ENCODE assay signal across 8 mouse cellular contexts in the genomic region with DNA sequence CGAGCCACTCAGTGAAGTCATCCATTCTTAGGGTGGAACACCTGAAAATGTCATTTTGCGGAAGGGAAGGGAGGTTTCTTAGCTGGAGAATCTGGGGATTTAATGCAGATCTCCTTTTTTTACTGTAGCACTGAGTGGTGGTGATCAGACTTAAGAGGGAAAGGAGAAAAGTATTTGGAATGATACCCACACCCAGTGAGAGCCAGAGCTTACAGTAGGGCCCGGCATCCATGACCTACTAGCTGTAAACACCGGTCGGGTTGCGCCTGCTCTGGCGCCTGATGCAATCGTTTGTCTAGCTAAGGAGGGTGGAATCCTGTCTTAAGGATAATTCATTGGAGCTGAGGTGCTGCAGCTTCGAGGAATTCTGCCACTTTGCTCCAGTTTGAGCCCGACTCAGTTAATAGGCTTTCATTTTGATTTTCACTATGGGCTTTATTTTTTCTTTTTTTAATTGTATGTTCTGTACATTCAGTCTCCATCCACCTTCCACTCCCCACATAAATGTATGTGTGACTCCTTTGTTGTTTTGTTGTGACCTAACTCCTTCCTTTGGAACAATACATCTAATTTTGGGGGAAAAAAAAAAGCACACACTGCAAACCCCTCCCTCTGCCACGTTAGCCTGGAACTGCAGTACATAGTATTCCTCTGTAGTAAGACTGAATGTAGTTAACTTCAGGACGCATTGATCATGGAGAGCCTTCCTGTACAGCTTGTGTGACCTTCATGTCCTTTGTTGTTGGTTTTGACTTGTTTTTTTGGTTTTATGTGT. TPM values are rescaled to one million over a fixed set of nuclear protein-coding genes. Genes with fewer than 3 reads are reported as not detected.
DNase-seq lines count a peak whose midpoint lies in the region; ATAC-seq and TF ChIP-seq lines count a peak whose summit lies in the region.

No protein-coding gene starts in this region.

- WGBS in embryonic facial prominence, embryonic 15.5 days: 2% methylated on average over 12 of the region's 12 CpGs
- 1% methylated on average over 12 of the region's 12 CpGs for WGBS in intestine, postnatal 0 days
- WGBS in midbrain, embryonic 11.5 days: 4% methylated on average over 12 of the region's 12 CpGs

- ATAC-seq in embryonic facial prominence, embryonic 15.5 days (ENCODE audit: insufficient number of reproducible peaks, low FRiP score, low TSS enrichment, low read depth): 0 out of 2 replicates have a peak, but pooled peaks have one; percentile 20
- ATAC-seq in intestine, postnatal 0 days: 0 out of 2 replicates have a peak, but pooled peaks have one; percentile 23
- ATAC-seq in midbrain, embryonic 11.5 days (ENCODE audit: low FRiP score): no peak
- ATAC-seq in monocyte, adult 5-6 weeks (replicated peaks; ENCODE audit: insufficient number of reproducible peaks, low FRiP score, low TSS enrichment, poor library complexity, severe bottlenecking): no peak

- H3K36me3 ChIP-seq in embryonic facial prominence, embryonic 15.5 days: no peaks in the 10 kb centered on the region
- H3K36me3 ChIP-seq in intestine, postnatal 0 days (ENCODE audit: control insufficient read depth, insufficient read depth): no peaks in the 10 kb centered on the region
- no peaks in the 10 kb centered on the region for H3K36me3 ChIP-seq in midbrain, embryonic 11.5 days (ENCODE audit: control insufficient read depth, insufficient read depth, low read length)

- peak overlapping the region; percentile 92 for H3K27ac ChIP-seq in embryonic facial prominence, embryonic 15.5 days (replicated peaks)
- H3K27ac ChIP-seq in intestine, postnatal 0 days (ENCODE audit: low read depth, low read length): peak overlapping the region; percentile 92
- H3K27ac ChIP-seq in midbrain, embryonic 11.5 days (ENCODE audit: low read depth, low read length): no peak overlapping the region; the same call in 1 of the 2 replicates

- peak overlapping the region; percentile 97 for H3K4me3 ChIP-seq in embryonic facial prominence, embryonic 15.5 days (replicated peaks)
- H3K4me3 ChIP-seq in intestine, postnatal 0 days (ENCODE audit: low read depth, low read length): peak overlapping the region; percentile 96
- peak overlapping the region; percentile 77 for H3K4me3 ChIP-seq in midbrain, embryonic 11.5 days (ENCODE audit: low read depth, low read length)

- peak overlapping the region; percentile 97 for H3K9ac ChIP-seq in embryonic facial prominence, embryonic 15.5 days
- peak overlapping the region; percentile 93 for H3K9ac ChIP-seq in intestine, postnatal 0 days (ENCODE audit: low read depth, low read length)
- H3K9ac ChIP-seq in midbrain, embryonic 11.5 days (ENCODE audit: low read length): peak overlapping the region; percentile 93

- H3K4me1 ChIP-seq in embryonic facial prominence, embryonic 15.5 days: peaks cover 9% of the 10 kb centered on the region
- H3K4me1 ChIP-seq in intestine, postnatal 0 days (replicated peaks; ENCODE audit: control insufficient read depth, insufficient read depth, low read length): 0 out of 2 replicates have a peak, but pooled peaks cover 7% of the 10 kb centered on the region
- peaks cover 7% of the 10 kb centered on the region for H3K4me1 ChIP-seq in midbrain, embryonic 11.5 days (ENCODE audit: control insufficient read depth, insufficient read depth, low read length)

- H3K27me3 ChIP-seq in embryonic facial prominence, embryonic 15.5 days: no peaks in the 10 kb centered on the region; the same call in 1 of the 2 replicates
- H3K27me3 ChIP-seq in intestine, postnatal 0 days (replicated peaks; ENCODE audit: control insufficient read depth, insufficient read depth, low read length): no peaks in the 10 kb centered on the region
- no peaks in the 10 kb centered on the region for H3K27me3 ChIP-seq in midbrain, embryonic 11.5 days (ENCODE audit: control insufficient read depth, insufficient read depth, low read length)

- intact Hi-C loops in left cerebral cortex, postnatal 4 days (cut with DNase I): no loop called here
- intact Hi-C loops in left cerebral cortex, postnatal 10 days (cut with DNase I): no loop called here
- intact Hi-C loops in left cerebral cortex, postnatal 14 days (cut with DNase I): no loop called here

- TF ChIP-seq CTCF in intestine, postnatal 0 days (IDR thresholded peaks at IDR 0.05; ENCODE audit: low read depth): no peak

- H3K9me3 ChIP-seq in embryonic facial prominence, embryonic 15.5 days (replicated peaks): no peaks in the 10 kb centered on the region
- no peaks in the 10 kb centered on the region for H3K9me3 ChIP-seq in intestine, postnatal 0 days (ENCODE audit: control insufficient read depth)
- no peaks in the 10 kb centered on the region for H3K9me3 ChIP-seq in midbrain, embryonic 11.5 days (ENCODE audit: control insufficient read depth, low read length)

- H3K4me2 ChIP-seq in embryonic facial prominence, embryonic 15.5 days (replicated peaks): peak overlapping the region; percentile 78
- peak overlapping the region; percentile 91 for H3K4me2 ChIP-seq in intestine, postnatal 0 days (replicated peaks; ENCODE audit: low read depth)
- peak overlapping the region; percentile 74 for H3K4me2 ChIP-seq in midbrain, embryonic 11.5 days

- DNase-seq in left cerebral cortex, postnatal 4 days: peak; percentile 13
- no peak for DNase-seq in left cerebral cortex, postnatal 10 days (ENCODE audit: extremely low spot score in 1 of 2, low spot score in 2 of 2)
- DNase-seq in R1 (ENCODE audit: low read depth, low spot score): peak; percentile 43
- peak; percentile 86 for DNase-seq in midbrain, embryonic 11.5 days (ENCODE audit: low spot score, missing footprints)
- DNase-seq in left cerebral cortex, postnatal 14 days (ENCODE audit: low spot score in 2 of 2): no peak

RNA-seq across cellular contexts. Expression of a gene that starts 1.1 kb away (rescaled TPM):
- 100 to 1,000 TPM; 197 to 204 TPM for total RNA-seq in left cerebral cortex, postnatal 4 days (2021)
- 100 to 1,000 TPM; 177 to 185 TPM for total RNA-seq in left cerebral cortex, postnatal 10 days (2021)
- polyA plus RNA-seq in embryonic facial prominence, embryonic 15.5 days (2015; fragmentation: Nextera tagmentation; extraction: Ambion mirVana): 131 and 134 TPM in 2 replicates
- 66.8 and 67.7 TPM in 2 replicates for polyA plus RNA-seq in intestine, postnatal 0 days (2015; fragmentation: Nextera tagmentation; extraction: Ambion mirVana)
- polyA plus RNA-seq in midbrain, embryonic 11.5 days (2014; fragmentation: Nextera tagmentation; extraction: Ambion mirVana): 225 and 241 TPM in 2 replicates
- 71.9 to 93.7 TPM (median 86.8 TPM) in 3 replicates for total RNA-seq in monocyte, adult 5-6 weeks (2017)
- 100 to 1,000 TPM; 152 to 156 TPM for total RNA-seq in left cerebral cortex, postnatal 14 days (2021)

RNA-seq across cellular contexts. Expression of a gene that starts 46.1 kb away (rescaled TPM):
- total RNA-seq in left cerebral cortex, postnatal 4 days (2021): 10 to 100 TPM; 17.7 to 20.3 TPM
- 10 to 100 TPM; 28.2 to 29.4 TPM for total RNA-seq in left cerebral cortex, postnatal 10 days (2021)
- polyA plus RNA-seq in embryonic facial prominence, embryonic 15.5 days (2015; fragmentation: Nextera tagmentation; extraction: Ambion mirVana): 23.6 and 24.1 TPM in 2 replicates
- polyA plus RNA-seq in intestine, postnatal 0 days (2015; fragmentation: Nextera tagmentation; extraction: Ambion mirVana): 19.7 and 25.5 TPM in 2 replicates
- polyA plus RNA-seq in midbrain, embryonic 11.5 days (2014; fragmentation: Nextera tagmentation; extraction: Ambion mirVana): 12.9 and 14.4 TPM in 2 replicates
- 65.5 to 105 TPM (median 85.7 TPM) in 3 replicates for total RNA-seq in monocyte, adult 5-6 weeks (2017)
- 10 to 100 TPM; 29.9 to 32.5 TPM for total RNA-seq in left cerebral cortex, postnatal 14 days (2021)

Comparison
In these comparisons a context has a peak if more than half of its experiments do, and no peak if none do; other contexts are left out.
1. DNase-seq: peak in left cerebral cortex, postnatal 4 days (single experiment), R1 (single experiment) and midbrain, embryonic 11.5 days (single experiment); none in left cerebral cortex, postnatal 10 days (0 of 2) and left cerebral cortex, postnatal 14 days (0 of 2).
2. ATAC-seq: peak in embryonic facial prominence, embryonic 15.5 days (single experiment) and intestine, postnatal 0 days (single experiment); none in midbrain, embryonic 11.5 days (single experiment) and monocyte, adult 5-6 weeks (single experiment).
3. Peak in every context shown above with its lines, with median percentiles within 50 percentile points of each other: H3K4me2 ChIP-seq, H3K4me3 ChIP-seq and H3K9ac ChIP-seq.